Mouse (Mus musculus): Measurements from ENCODE around the gene Zbtb20.

DNA sequence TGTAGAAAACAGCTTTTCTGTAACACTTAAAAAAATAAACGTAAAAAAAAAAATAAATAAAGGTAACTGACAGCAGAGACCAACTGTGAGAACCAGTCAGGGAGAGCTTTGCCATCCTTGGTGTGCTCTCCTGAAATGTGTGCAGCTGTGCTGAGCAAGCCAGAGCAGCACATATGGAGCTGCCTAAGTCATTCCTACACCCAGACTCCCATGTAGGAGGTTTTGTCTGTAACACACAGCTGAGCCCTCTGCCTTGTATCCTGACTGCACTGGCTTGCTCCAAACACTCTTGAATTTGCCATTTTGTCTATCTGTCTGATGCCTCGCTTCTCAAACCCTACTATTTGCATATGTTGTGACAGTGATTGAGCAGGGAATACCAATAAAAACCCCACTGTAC lies 815.2 kb downstream of the Zbtb20 start:
- no peak for TF ChIP-seq CTCF (IDR thresholded peaks at IDR 0.05; ENCODE audit: low read depth, low read length)
- no peak for TF ChIP-seq POLR2A (IDR thresholded peaks at IDR 0.05; ENCODE audit: borderline replicate concordance, low read depth, low read length)

All from bone marrow macrophage, adult 2 months (primary cell).